Mouse (Mus musculus) heart, embryonic 12.5 days (tissue): ENCODE data around the gene Gm5751. TPM values are rescaled to one million over a fixed set of nuclear protein-coding genes. Genes with fewer than 3 reads are reported as not detected.
"Not testable (repeated sequence)": the region's sequence is repeated elsewhere in the genome, so short reads cannot be mapped to it uniquely, and the experiment has no call there.

Experiments
- ATAC-seq: fragments of 200-750 bp; cut with Nextera tagmentation; 2 replicates; pipeline ENCODE4 v1.8.0; 2017; ENCODE audit warnings: moderate TSS enrichment, moderate library complexity; ENCODE audit not compliant: insufficient number of reproducible peaks, low FRiP score
- H3K27ac ChIP-seq: fragments of 300-500 bp; sonication (generic); 2 replicates; pipeline ENCODE4 v1.5.1; 2016; ENCODE audit warnings: mild to moderate bottlenecking, moderate library complexity; ENCODE audit not compliant: poor library complexity, severe bottlenecking
- H3K27me3 ChIP-seq: fragments of 300-500 bp; sonication (generic); replicated peaks from 2 replicates; pipeline ENCODE4 v1.6.1; 2016; ENCODE audit warnings: mild to moderate bottlenecking, moderate library complexity
- H3K36me3 ChIP-seq: fragments of 300-500 bp; sonication (generic); 2 replicates; pipeline ENCODE4 v1.6.1; 2016; ENCODE audit warnings: mild to moderate bottlenecking, moderate library complexity
- H3K4me1 ChIP-seq: fragments of 300-500 bp; sonication (generic); replicated peaks from 2 replicates; pipeline ENCODE4 v1.6.1; 2016; ENCODE audit warnings: mild to moderate bottlenecking
- H3K4me2 ChIP-seq: fragments of 300-500 bp; sonication (generic); 2 replicates; pipeline ENCODE4 v1.6.1; 2016; ENCODE audit warnings: mild to moderate bottlenecking, moderate library complexity
- H3K4me3 ChIP-seq: fragments of 300-500 bp; sonication (generic); 2 replicates; pipeline ENCODE4 v1.5.1; 2016; ENCODE audit warnings: mild to moderate bottlenecking
- H3K9ac ChIP-seq: fragments of 300-500 bp; sonication (generic); 2 replicates; pipeline ENCODE4 v1.6.1; 2016; ENCODE audit warnings: mild to moderate bottlenecking, moderate library complexity
- H3K9me3 ChIP-seq: fragments of 300-500 bp; sonication (generic); replicated peaks from 2 replicates; pipeline ENCODE4 v1.6.1; 2016; ENCODE audit warnings: mild to moderate bottlenecking, moderate library complexity
- WGBS: fragments of 180-500 bp; shearing (Covaris S2); methylation state at CpG from one replicate; pipeline ENCODE4 v1.1.7; 2016; 5-methylcytosine and 5-hydroxymethylcytosine counted together
- polyA plus RNA-seq: library from polyadenylated mRNA; unstranded; fragments of >200 nt; fragmentation: Nextera tagmentation; extraction: Ambion mirVana; gene quantifications from 2 replicates; pipeline ENCODE4 v1.2.1, GENCODE M21; 2016

Gm5751 gene
- not detected in 2 replicates for polyA plus RNA-seq

DNA sequence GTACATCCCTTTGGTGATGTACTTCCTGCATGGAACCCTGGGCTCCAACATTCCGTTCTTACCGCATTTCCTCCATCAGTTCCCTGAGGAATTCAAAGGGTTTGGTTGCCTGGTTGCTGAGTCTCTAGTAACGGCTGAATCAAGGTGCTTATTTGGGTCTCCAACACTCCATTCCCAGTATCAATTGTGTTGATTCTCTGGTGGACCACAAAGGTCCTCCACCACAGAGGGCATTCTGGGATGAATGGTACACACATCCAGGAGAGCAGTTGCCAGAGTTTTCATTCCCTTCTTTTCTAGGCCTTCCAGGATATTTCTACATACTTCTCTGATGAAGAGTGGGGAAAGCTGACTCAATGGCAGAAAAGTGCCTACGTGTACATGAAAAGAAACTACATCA, at the start of gene Gm5751:
Gm5751 (plus strand) TSS at position 301 of the 400 bp plus-strand sequence.
- not testable (repeated sequence) for ATAC-seq, H3K4me3 ChIP-seq, H3K36me3 ChIP-seq, H3K9ac ChIP-seq, H3K27me3 ChIP-seq, H3K27ac ChIP-seq, H3K4me2 ChIP-seq, H3K4me1 ChIP-seq, H3K9me3 ChIP-seq
- 76% methylated on average over 3 of the region's 4 CpGs for WGBS

DNA sequence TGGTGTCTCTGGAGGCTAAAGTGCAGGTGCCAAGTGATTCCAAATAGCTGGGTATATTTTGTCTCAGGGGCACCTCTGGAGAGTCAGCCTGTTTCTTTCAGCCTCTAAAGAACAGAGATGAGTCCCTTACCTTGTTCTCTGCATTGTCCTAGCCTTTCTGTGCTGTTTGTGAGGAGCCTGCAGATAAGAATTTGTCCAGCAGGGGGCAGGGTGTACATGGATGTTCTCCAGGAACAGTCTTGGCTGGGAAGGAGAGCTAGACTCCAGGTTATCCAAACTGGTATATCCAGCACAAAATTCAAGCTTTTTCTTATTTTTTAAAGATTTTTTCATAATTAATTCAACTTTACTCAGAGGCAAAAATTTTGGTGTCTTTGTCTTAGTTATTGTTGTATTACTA, 42.0 kb upstream of the Gm5751 start:
- Histone ChIP-seq H3K27ac (no peak overlapping the region), H3K4me1 (no peaks in the 10 kb centered on the region), H3K9me3 (no peaks in the 10 kb centered on the region), H3K27me3 (no peaks in the 10 kb centered on the region), H3K36me3 (no peaks in the 10 kb centered on the region), H3K4me2 (no peak overlapping the region), H3K4me3 (no peak overlapping the region), H3K9ac (no peak overlapping the region)
- no peak for ATAC-seq

DNA sequence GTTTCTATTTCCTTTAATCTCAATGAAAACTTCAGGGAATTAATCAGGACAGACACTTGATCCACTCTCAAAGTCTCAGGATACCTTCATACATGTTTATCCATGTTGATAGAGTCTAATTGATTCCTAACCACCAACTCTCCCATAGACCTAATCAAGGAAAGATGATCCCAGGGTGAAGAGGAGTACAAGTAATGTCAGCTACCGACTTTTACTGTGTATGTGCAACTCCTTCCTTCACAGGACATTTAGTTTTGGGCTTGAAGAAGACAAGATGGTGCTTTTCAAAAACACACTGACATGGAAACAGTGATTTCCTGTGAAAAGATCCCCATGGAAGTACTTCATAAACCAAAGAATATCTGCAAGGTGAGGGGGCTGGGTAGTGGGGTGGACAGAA, 30.4 kb upstream of the Gm5751 start, which contains the start of gene Gm6592:
Gm6592 (plus strand) TSS at position 301 of the 400 bp plus-strand sequence.
- 46% methylated on average over 1 of the region's 1 CpGs for WGBS
- Histone ChIP-seq H3K27ac (no peak within 1 kb of the TSS), H3K27me3 (no peaks in the 10 kb centered on the region), H3K36me3 (no peaks in the 10 kb centered on the region), H3K4me1 (no peaks in the 10 kb centered on the region), H3K9me3 (no peaks in the 10 kb centered on the region), H3K9ac (no peak within 1 kb of the TSS), H3K4me2 (no peak within 1 kb of the TSS), H3K4me3 (no peak within 1 kb of the TSS)
- no peak for ATAC-seq

DNA sequence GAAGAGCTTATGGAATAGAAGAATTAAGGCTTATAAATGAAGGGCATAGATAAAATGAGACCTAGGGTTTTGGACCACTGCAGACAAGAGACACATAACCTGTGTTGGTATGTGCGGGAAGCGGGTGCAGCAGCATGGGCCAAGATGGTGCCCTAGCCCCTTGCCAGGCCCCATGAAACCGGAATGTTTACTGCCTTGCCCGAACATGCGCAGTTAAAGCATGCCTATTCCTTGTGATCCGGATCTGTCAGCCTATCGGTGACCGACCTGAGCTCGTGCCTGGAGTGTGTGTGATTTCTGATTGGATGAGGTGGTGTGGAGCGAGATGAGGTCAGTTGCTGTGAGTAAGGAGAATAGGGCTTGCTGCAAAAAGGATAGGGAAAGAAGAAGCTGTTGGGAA, 21.6 kb upstream of the Gm5751 start:
- Histone ChIP-seq H3K27ac (no peak overlapping the region), H3K9me3 (no peaks in the 10 kb centered on the region), H3K27me3 (no peaks in the 10 kb centered on the region), H3K4me1 (no peaks in the 10 kb centered on the region), H3K9ac (no peak overlapping the region), H3K4me2 (no peak overlapping the region), H3K4me3 (no peak overlapping the region), H3K36me3 (no peaks in the 10 kb centered on the region)
- ATAC-seq = no peak
- WGBS = 82% methylated on average over 10 of the region's 10 CpGs

DNA sequence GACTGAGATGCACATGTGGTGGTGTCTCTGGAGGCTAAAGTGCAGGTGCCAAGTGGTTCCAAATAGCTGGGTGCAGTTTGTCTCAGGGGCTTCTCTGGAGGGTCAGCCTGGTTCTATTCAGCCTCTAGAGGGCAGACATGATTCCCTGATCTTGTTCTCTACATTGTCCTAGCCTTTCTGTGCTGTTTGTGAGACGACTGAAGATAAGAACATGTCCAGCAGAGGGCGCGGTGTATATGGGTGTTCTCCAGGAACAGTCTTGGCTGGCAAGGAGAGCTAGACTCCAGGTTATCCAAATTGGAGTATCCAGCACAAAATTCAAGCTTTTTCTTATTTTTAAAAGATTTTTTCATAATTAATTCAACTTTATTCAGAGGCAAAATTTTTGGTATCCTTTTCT, 9.7 kb upstream of the Gm5751 start:
- WGBS = 7% methylated on average over 3 of the region's 3 CpGs
- not testable (repeated sequence) for ATAC-seq, H3K4me2 ChIP-seq, H3K36me3 ChIP-seq, H3K9ac ChIP-seq, H3K9me3 ChIP-seq, H3K27me3 ChIP-seq, H3K4me1 ChIP-seq, H3K4me3 ChIP-seq, H3K27ac ChIP-seq

DNA sequence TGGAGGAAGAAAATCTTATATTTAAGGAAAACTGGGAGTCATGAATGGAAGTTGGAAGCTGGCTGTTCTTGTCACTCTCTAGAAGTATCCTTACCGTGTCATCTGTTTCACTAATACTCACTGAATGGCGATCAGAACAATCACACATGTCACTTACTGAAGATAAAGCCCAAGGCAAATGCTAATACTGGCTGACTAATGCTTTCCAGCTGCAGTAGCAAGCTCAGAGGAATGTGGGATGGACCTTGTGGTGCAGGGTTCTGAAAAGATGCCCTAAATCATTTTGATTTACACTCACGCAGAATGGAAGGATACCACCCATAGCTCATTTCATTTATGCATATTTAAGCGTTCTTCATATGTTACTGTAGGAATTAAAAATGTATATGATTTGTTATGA, 10.3 kb downstream of the Gm5751 start:
- no peaks in the 10 kb centered on the region for H3K9me3 ChIP-seq
- H3K27me3 ChIP-seq = no peaks in the 10 kb centered on the region
- 56% methylated on average over 4 of the region's 4 CpGs for WGBS
- no peak overlapping the region for H3K4me3 ChIP-seq
- no peak overlapping the region for H3K9ac ChIP-seq
- H3K27ac ChIP-seq = no peak overlapping the region
- H3K36me3 ChIP-seq = peaks cover 8% of the 10 kb centered on the region; the same call in 1 of the 2 replicates
- no peak for ATAC-seq
- no peaks in the 10 kb centered on the region for H3K4me1 ChIP-seq
- H3K4me2 ChIP-seq = no peak overlapping the region

DNA sequence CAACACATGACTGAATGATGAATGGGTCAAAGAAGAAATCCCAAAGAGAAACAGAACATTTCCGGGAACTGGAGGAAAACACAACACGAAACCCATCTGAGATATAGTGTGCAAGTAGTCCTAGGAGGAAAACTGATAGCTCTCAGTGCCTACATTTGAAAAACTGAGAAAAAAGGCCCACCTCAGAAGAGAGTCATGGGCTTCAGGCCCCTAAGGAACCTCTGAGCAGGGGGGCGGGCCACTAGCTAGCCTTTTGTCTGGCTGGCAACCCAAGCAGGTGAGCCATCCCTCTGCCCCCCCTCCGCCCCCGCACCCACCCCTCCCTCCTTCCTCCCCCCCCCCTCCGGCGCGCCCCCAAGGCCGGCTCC, 17.9 kb downstream of the Gm5751 start:
- Histone ChIP-seq H3K27ac (no peak overlapping the region; the same call in 1 of the 2 replicates), H3K4me2 (peak overlapping the region; percentile 84), H3K9me3 (peaks cover 14% of the 10 kb centered on the region), H3K4me1 (no peaks in the 10 kb centered on the region), H3K36me3 (peaks cover 8% of the 10 kb centered on the region; the same call in 1 of the 2 replicates), H3K9ac (peak overlapping the region; percentile 78), H3K4me3 (peak overlapping the region; percentile 64), H3K27me3 (no peaks in the 10 kb centered on the region)
- no peak for ATAC-seq
- WGBS = 46% methylated on average over 3 of the region's 9 CpGs

DNA sequence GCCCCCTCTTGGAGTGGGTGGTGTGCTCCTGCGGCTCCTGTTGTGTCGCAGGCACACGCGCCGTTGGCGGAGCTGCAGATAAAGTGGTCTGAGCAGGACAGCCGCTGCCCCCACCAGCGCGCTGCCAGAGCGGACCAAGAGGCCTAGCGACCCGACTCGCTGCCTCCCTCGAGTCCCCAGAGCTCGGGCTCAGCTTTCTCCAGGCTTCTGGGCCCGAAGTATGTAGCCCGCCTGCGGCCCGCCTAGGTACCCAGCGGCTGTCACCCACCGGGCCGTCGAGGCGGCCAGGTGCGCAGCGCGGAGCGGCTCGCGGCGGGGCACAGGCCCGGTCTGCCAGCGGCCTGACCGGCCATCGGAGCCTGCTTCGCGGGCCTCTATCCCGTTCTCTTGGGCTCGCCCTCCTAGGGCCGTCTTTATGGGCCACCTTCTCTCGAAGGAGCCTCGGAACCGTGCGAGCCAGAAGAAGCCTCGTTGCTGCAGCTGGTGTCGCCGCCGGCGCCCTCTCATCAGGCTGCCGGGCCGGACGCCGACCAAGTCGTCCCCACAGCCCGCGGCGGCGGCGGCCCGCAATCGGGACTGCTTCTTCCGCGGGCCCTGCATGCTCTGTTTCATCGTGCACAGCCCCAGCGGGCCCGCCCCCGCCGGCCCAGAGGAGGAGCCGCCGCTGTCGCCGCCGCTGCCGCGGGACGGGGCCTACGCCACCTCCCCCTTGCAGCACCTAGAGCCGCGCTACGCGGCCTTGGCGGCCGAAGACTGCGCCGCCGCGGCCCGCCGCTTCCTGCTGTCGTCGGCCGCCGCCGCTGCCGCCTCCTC, 18.5 kb downstream of the Gm5751 start, which contains the start of gene B630019K06Rik:
B630019K06Rik (plus strand) TSS at position 40 of the 813 bp plus-strand sequence.
- peaks cover 14% of the 10 kb centered on the region for H3K9me3 ChIP-seq
- ATAC-seq = peak; percentile 86
- H3K4me2 ChIP-seq = peak within 1 kb of the TSS; percentile 84
- 17% methylated on average over 75 of the region's 95 CpGs for WGBS
- peak within 1 kb of the TSS; percentile 73 for H3K27ac ChIP-seq
- H3K4me3 ChIP-seq = peak within 1 kb of the TSS; percentile 64
- peak within 1 kb of the TSS; percentile 78 for H3K9ac ChIP-seq
- H3K36me3 ChIP-seq = peaks cover 7% of the 10 kb centered on the region; the same call in 1 of the 2 replicates
- H3K27me3 ChIP-seq = no peaks in the 10 kb centered on the region
- H3K4me1 ChIP-seq = no peaks in the 10 kb centered on the region

DNA sequence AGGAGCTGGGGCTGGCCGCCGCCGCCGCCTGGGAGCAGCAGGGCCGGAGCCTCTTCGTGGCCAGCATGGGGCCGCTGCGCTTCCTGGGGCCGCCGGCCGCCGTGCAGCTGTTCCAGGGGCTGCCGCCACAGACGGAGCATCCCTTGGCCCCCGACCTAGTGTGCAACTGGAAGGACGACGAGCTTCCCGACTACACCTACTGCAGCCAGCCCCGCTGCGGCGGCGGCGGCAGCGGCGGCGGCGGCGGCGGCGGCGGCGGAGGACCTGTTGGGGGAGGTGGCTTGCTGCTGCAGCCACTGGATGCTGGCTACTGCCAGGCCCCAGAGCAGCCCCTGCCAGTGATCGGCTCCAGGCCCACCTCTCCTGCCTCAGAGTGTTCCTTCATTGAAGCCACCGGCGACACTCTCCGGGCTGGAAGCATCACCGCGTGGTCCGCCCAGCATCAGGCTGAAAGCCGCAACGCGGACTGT, 19.2 kb downstream of the Gm5751 start:
- H3K4me3 ChIP-seq = peak overlapping the region; percentile 64
- no peaks in the 10 kb centered on the region for H3K4me1 ChIP-seq
- H3K27ac ChIP-seq = peak overlapping the region; percentile 73
- ATAC-seq = peak; percentile 59; the same call in 1 of the 2 replicates
- H3K27me3 ChIP-seq = no peaks in the 10 kb centered on the region
- H3K9me3 ChIP-seq = peaks cover 14% of the 10 kb centered on the region
- peak overlapping the region; percentile 84 for H3K4me2 ChIP-seq
- H3K9ac ChIP-seq = peak overlapping the region; percentile 78
- WGBS = 18% methylated on average over 35 of the region's 42 CpGs
- peaks cover under 1% of the 10 kb centered on the region; the same call in 1 of the 2 replicates for H3K36me3 ChIP-seq

DNA sequence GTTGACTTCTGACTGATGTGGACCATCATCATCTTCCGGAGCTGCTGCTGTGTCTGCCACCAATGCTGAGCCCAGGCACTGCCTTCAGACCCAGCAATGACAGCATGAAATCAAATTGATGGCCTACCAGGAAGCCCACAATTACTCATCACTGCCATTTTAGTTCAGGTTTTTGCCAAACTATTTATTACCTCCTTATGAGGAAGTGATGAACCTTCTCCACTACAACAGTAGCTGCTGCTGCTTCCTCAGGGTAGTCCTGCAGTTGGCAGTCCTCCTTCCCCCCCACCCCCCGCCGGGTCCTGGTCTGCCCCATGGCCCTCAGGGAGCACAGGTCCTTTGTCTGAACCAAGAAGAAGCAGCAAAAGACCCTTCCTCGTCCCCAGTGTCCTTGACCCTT, 26.8 kb downstream of the Gm5751 start:
- Histone ChIP-seq H3K4me1 (0 out of 2 replicates have a peak, but pooled peaks cover 7% of the 10 kb centered on the region), H3K9me3 (no peaks in the 10 kb centered on the region), H3K4me3 (no peak overlapping the region), H3K27ac (no peak overlapping the region), H3K4me2 (no peak overlapping the region), H3K27me3 (no peaks in the 10 kb centered on the region), H3K9ac (no peak overlapping the region), H3K36me3 (no peaks in the 10 kb centered on the region)
- 68% methylated on average over 4 of the region's 4 CpGs for WGBS
- no peak for ATAC-seq

DNA sequence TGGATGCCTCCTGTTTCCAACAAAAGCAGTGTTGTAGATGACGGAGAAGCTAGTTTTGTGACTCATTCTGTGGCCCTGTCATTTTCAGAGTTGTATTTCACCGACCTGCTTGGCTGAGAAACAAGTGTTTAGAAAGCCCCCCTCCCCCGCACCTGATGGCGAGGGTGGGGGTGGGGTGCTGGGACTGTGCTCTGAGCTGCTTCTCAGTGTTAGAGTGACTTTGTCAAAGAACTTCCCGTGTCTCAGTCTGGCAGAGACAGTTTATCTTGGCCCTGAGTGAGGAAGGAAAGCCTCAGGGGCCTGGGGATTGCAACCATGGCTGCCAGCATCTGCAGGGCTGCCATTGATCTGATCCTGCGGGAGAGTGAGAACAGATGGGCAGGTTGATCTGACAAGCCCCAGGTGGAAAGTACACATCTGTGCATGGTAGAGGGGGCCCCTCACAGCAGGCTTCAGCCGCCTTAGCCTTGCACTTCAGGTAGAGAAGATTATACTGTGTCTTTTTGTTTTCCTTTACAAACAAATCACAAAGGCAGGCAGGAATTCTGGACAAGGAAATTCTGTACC, 27.9 kb downstream of the Gm5751 start:
- Histone ChIP-seq H3K27ac (no peak overlapping the region), H3K27me3 (no peaks in the 10 kb centered on the region), H3K9ac (no peak overlapping the region), H3K4me1 (0 out of 2 replicates have a peak, but pooled peaks cover 7% of the 10 kb centered on the region), H3K36me3 (no peaks in the 10 kb centered on the region), H3K4me3 (no peak overlapping the region), H3K4me2 (no peak overlapping the region; the same call in 1 of the 2 replicates), H3K9me3 (no peaks in the 10 kb centered on the region)
- WGBS = 26% methylated on average over 7 of the region's 7 CpGs
- ATAC-seq = no peak
